Mouse (Mus musculus) stomach, embryonic 16.5 days (tissue): ENCODE data around the gene Ssu72. TPM values are rescaled to one million over a fixed set of nuclear protein-coding genes. Genes with fewer than 3 reads are reported as not detected.

Experiments
- ATAC-seq: fragments of 200-750 bp; cut with Nextera tagmentation; 2 replicates; pipeline ENCODE4 v1.8.0; 2017; ENCODE audit warnings: moderate number of reproducible peaks, moderate TSS enrichment; ENCODE audit not compliant: insufficient read depth, low FRiP score
- H3K27ac ChIP-seq: fragments of 300-500 bp; sonication (generic); 2 replicates; pipeline ENCODE4 v1.5.1; 2014; ENCODE audit warnings: low read length
- H3K27me3 ChIP-seq: fragments of 300-500 bp; sonication (generic); 2 replicates; pipeline ENCODE4 v1.6.1; 2014; ENCODE audit warnings: low read length, control low read depth, mixed read lengths; ENCODE audit not compliant: control insufficient read depth, insufficient read depth
- H3K36me3 ChIP-seq: fragments of 300-500 bp; sonication (generic); 2 replicates; pipeline ENCODE4 v1.6.1; 2014; ENCODE audit warnings: low read length; ENCODE audit not compliant: control insufficient read depth, insufficient read depth
- H3K4me1 ChIP-seq: fragments of 300-500 bp; sonication (generic); 2 replicates; pipeline ENCODE4 v1.6.1; 2014; ENCODE audit warnings: low read length, control low read depth, mixed read lengths; ENCODE audit not compliant: control insufficient read depth, insufficient read depth
- H3K4me2 ChIP-seq: fragments of 300-500 bp; sonication (generic); 2 replicates; pipeline ENCODE4 v1.6.1; 2014; ENCODE audit warnings: low read depth, low read length, mixed read lengths
- H3K4me3 ChIP-seq: fragments of 300-500 bp; sonication (generic); replicated peaks from 2 replicates; pipeline ENCODE4 v1.5.1; 2014; ENCODE audit warnings: mild to moderate bottlenecking, low read length
- H3K9ac ChIP-seq: fragments of 300-500 bp; sonication (generic); 2 replicates; pipeline ENCODE4 v1.6.1; 2014; ENCODE audit warnings: low read length
- H3K9me3 ChIP-seq: fragments of 300-500 bp; sonication (generic); replicated peaks from 2 replicates; pipeline ENCODE4 v1.6.1; 2016; ENCODE audit warnings: low read length, control low read depth; ENCODE audit not compliant: control insufficient read depth
- WGBS: fragments of 180-500 bp; shearing (Covaris S2); extraction: QIAGEN DNeasy Blood & Tissue Kit; methylation state at CpG from one replicate; pipeline ENCODE4 v1.1.7; 2014; 5-methylcytosine and 5-hydroxymethylcytosine counted together
- polyA plus RNA-seq: library from polyadenylated mRNA; unstranded; fragments of >200 nt; fragmentation: Nextera tagmentation; extraction: Ambion mirVana; gene quantifications from 2 replicates; pipeline ENCODE4 v1.2.1, GENCODE M21; 2015

The Ssu72 gene
- polyA plus RNA-seq, 1 experiment from 2014 or later, result 132 TPM

DNA sequence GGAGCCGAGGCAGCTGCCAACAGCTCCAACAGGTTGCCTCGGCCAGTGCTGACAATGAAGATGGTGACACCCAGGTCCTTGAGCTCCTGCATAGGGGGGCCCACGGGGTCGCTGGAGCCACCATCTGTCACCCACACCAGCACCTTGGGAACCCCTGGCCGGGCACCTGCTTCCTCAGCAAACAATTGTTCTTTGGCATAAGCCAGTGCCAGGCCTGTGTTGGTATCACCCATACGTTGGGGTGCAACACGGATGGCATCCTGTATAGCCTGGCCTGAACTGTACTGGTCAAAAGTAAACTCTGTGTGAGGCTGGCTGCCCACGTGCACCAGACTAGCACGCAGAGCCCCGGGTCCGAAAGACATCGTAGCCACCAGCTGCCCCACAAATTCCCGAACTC lies 68.2 kb downstream of the Ssu72 start:
- WGBS, result 84% methylated on average over 13 of the region's 13 CpGs
- no peaks in the 10 kb centered on the region for H3K9me3 ChIP-seq

GRCm38 (mm10) chr4:155773335-155774078 lies 68.9 kb downstream of the Ssu72 start:
- peak overlapping the region; percentile 58 for H3K4me3 ChIP-seq
- H3K36me3 ChIP-seq, result no peaks in the 10 kb centered on the region
- WGBS, result 37% methylated on average over 5 of the region's 5 CpGs
- H3K4me2 ChIP-seq, result peak overlapping the region; percentile 92
- peak overlapping the region; percentile 74 for H3K9ac ChIP-seq
- peak overlapping the region; percentile 94; the same call in 1 of the 2 replicates for H3K27ac ChIP-seq
- peaks cover 35% of the 10 kb centered on the region for H3K4me1 ChIP-seq
- no peaks in the 10 kb centered on the region for H3K9me3 ChIP-seq
- H3K27me3 ChIP-seq, result no peaks in the 10 kb centered on the region
- ATAC-seq, result no peak

More for the DNA sequence above, 68.2 kb downstream of the Ssu72 start:
- Histone ChIP-seq H3K27ac (no peak overlapping the region), H3K4me2 (peak overlapping the region; percentile 92; the same call in 1 of the 2 replicates), H3K9ac (0 out of 2 replicates have a peak overlapping the region, but pooled peaks have one; percentile 74), H3K27me3 (no peaks in the 10 kb centered on the region), H3K4me1 (peaks cover 32% of the 10 kb centered on the region), H3K36me3 (no peaks in the 10 kb centered on the region), H3K4me3 (0 out of 2 replicates have a peak overlapping the region, but pooled peaks have one; percentile 58)
- no peak for ATAC-seq

DNA sequence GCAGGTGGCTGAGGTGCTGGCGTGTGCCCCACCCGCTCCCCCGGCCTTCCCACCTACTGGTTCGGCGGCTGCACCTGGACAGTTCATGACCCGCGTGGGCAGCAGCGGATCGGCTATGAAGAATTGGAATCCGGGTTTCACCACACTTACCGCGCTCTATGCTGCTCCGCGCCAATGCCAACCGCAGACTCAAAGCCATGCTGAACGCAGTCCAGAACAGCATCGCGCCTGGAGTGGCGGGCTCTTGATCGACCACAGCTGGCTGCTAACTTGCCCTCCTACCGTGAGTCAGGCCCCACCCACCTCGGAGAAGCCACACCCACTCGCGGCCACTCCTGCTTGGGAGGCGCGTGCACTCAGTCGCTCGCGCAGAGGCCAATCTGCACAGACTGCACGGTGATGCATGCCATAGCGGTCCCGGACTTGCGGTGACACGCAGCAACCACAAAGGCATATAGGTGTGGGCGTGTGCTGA lies 69.7 kb downstream of the Ssu72 start, which contains the start of gene Vwa1:
Vwa1 (minus strand) TSS at position 419 of the 475 bp plus-strand sequence.
- no peaks in the 10 kb centered on the region for H3K27me3 ChIP-seq
- peak within 1 kb of the TSS; percentile 94 for H3K27ac ChIP-seq
- H3K9me3 ChIP-seq, result no peaks in the 10 kb centered on the region
- peak within 1 kb of the TSS; percentile 92 for H3K4me2 ChIP-seq
- H3K4me1 ChIP-seq, result peaks cover 35% of the 10 kb centered on the region
- H3K9ac ChIP-seq, result peak within 1 kb of the TSS; percentile 74
- no peaks in the 10 kb centered on the region for H3K36me3 ChIP-seq
- peak; percentile 80 for ATAC-seq
- WGBS, result under 1% methylated on average over 35 of the region's 35 CpGs
- H3K4me3 ChIP-seq, result peak within 1 kb of the TSS; percentile 58

DNA sequence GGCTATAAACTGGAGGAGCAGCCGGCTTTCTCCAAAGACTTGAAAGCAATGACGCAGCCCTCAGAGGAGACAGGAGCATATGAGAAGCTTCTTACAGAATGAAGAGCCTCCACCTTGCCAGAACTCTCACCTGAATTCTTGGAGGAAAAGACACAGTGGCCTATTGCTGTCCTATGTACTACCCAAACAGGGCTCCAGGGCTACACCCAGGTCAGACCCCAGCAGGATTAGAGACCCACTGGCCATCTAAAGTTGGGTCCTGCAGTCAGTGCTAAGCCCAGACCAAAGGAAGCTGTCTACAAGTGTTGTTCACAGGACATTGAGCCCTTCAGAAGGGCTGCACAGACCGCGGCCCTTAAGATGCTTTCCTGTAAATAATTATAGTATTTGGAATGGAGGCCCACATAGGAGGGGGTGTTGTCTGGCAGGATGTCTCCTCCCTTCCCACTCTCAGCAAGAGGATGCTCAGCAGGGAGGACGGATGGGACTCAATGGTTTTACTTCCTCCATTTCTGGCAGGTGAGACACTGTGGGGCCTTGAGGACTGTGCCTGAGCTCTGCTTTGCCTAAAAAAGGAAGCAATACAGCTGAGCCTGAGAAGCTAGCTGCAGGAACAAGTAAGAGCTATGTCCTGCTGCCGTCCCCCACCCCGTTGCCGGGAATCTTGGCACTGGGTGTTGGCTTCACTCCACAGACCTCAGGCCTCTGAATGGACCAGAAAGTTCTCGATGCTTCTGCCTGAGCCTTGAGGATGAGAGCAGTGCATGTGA lies 70.6 kb downstream of the Ssu72 start:
- H3K4me3 ChIP-seq, result peak overlapping the region; percentile 58
- peak overlapping the region; percentile 92 for H3K4me2 ChIP-seq
- ATAC-seq, result peak; percentile 51
- peak overlapping the region; percentile 94 for H3K27ac ChIP-seq
- H3K4me1 ChIP-seq, result peaks cover 31% of the 10 kb centered on the region
- H3K9me3 ChIP-seq, result no peaks in the 10 kb centered on the region
- H3K9ac ChIP-seq, result peak overlapping the region; percentile 74
- WGBS, result 35% methylated on average over 9 of the region's 9 CpGs
- no peaks in the 10 kb centered on the region for H3K27me3 ChIP-seq
- H3K36me3 ChIP-seq, result no peaks in the 10 kb centered on the region

DNA sequence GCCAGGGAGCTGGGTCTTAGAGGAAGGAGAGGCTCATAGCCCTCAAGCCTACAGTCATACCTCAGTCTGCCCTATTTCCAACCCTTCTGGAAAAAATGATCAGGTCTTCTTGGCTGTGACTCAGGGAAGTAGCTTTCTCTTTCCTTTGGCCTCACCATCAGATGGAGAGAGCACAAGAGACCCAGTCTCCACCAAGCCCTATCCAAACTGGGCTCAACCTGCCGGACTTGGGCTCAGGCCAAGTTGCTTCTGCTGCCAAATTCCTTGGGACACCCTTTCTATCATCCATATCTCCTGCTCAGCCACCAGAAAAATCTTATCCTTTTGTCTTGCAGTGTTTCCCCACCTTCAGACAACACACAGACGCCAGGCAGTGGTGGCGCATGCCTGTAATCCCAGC lies 71.3 kb downstream of the Ssu72 start:
- Histone ChIP-seq H3K9ac (0 out of 2 replicates have a peak overlapping the region, but pooled peaks have one; percentile 74), H3K36me3 (no peaks in the 10 kb centered on the region), H3K27ac (peak overlapping the region; percentile 94), H3K9me3 (no peaks in the 10 kb centered on the region), H3K4me2 (no peak overlapping the region), H3K4me1 (peaks cover 27% of the 10 kb centered on the region), H3K27me3 (no peaks in the 10 kb centered on the region), H3K4me3 (no peak overlapping the region)
- no peak for ATAC-seq
- 56% methylated on average over 3 of the region's 3 CpGs for WGBS

- peaks cover 30% of the 10 kb centered on the region for H3K4me1 ChIP-seq
- H3K4me3 ChIP-seq, result no peak overlapping the region
- H3K9ac ChIP-seq, result no peak overlapping the region
- no peak for ATAC-seq
- no peaks in the 10 kb centered on the region for H3K9me3 ChIP-seq
- H3K4me2 ChIP-seq, result no peak overlapping the region
- whole genome bisulfite sequencing, result 33% methylated on average over 2 of the region's 2 CpGs
- no peaks in the 10 kb centered on the region for H3K36me3 ChIP-seq
- no peaks in the 10 kb centered on the region for H3K27me3 ChIP-seq
- peak overlapping the region; percentile 94 for H3K27ac ChIP-seq
Measured at GRCm38 (mm10) chr4:155776704-155777335, 72.2 kb downstream of the Ssu72 start.

- Histone ChIP-seq H3K9me3 (no peaks in the 10 kb centered on the region), H3K27ac (no peak overlapping the region; the same call in none of the 2 replicates), H3K4me2 (no peak overlapping the region), H3K27me3 (no peaks in the 10 kb centered on the region), H3K4me3 (no peak overlapping the region), H3K9ac (peak overlapping the region; percentile 44), H3K4me1 (peaks cover 30% of the 10 kb centered on the region), H3K36me3 (no peaks in the 10 kb centered on the region)
- 55% methylated on average over 2 of the region's 2 CpGs for WGBS
- ATAC-seq, result no peak
Measured at GRCm38 (mm10) chr4:155777816-155778215, 73.2 kb downstream of the Ssu72 start.

GRCm38 (mm10) chr4:155779498-155779897 lies 74.9 kb downstream of the Ssu72 start:
- Histone ChIP-seq H3K9me3 (no peaks in the 10 kb centered on the region), H3K9ac (no peak overlapping the region), H3K4me3 (no peak overlapping the region), H3K4me2 (no peak overlapping the region), H3K36me3 (no peaks in the 10 kb centered on the region), H3K4me1 (peaks cover 28% of the 10 kb centered on the region), H3K27me3 (no peaks in the 10 kb centered on the region), H3K27ac (no peak overlapping the region)
- ATAC-seq, result no peak
- WGBS, result 80% methylated on average over 4 of the region's 4 CpGs
